Mouse (Mus musculus) forebrain, embryonic 10.5 days (tissue): ENCODE results near the gene Vmn1r4. TPM values are rescaled to one million over a fixed set of nuclear protein-coding genes. Genes with fewer than 3 reads are reported as not detected.
A peak's percentile ranks its signal among the peaks of the same experiment; 100 is the strongest.

Experiments used
- DNase-seq: peaks from one replicate; pipeline ENCODE4 v3.0.0-alpha.2; 2017; ENCODE audit warnings: low spot score; ENCODE audit errors: extremely low spot score
- H3K27ac ChIP-seq: fragments of 300-500 bp; sonication (generic); 2 replicates; pipeline ENCODE4 v1.5.1; 2016; ENCODE audit warnings: mild to moderate bottlenecking
- H3K27me3 ChIP-seq: fragments of 300-500 bp; sonication (generic); 2 replicates; pipeline ENCODE4 v1.6.1; 2016; ENCODE audit warnings: mild to moderate bottlenecking; ENCODE audit not compliant: poor library complexity, severe bottlenecking
- H3K36me3 ChIP-seq: fragments of 300-500 bp; sonication (generic); replicated peaks from 2 replicates; pipeline ENCODE4 v1.6.1; 2016; ENCODE audit warnings: mild to moderate bottlenecking, moderate library complexity
- H3K4me1 ChIP-seq: fragments of 300-500 bp; sonication (generic); 2 replicates; pipeline ENCODE4 v1.6.1; 2016
- H3K4me3 ChIP-seq: fragments of 300-500 bp; sonication (generic); 2 replicates; pipeline ENCODE4 v1.5.1; 2016; ENCODE audit warnings: mild to moderate bottlenecking, moderate library complexity
- H3K9me3 ChIP-seq: fragments of 300-500 bp; sonication (generic); 2 replicates; pipeline ENCODE4 v1.6.1; 2016; ENCODE audit warnings: mild to moderate bottlenecking, moderate library complexity
- WGBS: fragments of 180-500 bp; shearing (Covaris S2); methylation state at CpG from one replicate; pipeline ENCODE4 v1.1.7; 2016; 5-methylcytosine and 5-hydroxymethylcytosine counted together
- polyA plus RNA-seq: library from polyadenylated mRNA; unstranded; fragments of >200 nt; fragmentation: Nextera tagmentation; extraction: Ambion mirVana; gene quantifications from 2 replicates; pipeline ENCODE4 v1.2.1, GENCODE M21; 2016

The Vmn1r4 gene
- polyA plus RNA-seq, 1 experiment from 2014 or later = 0.33 TPM

DNA sequence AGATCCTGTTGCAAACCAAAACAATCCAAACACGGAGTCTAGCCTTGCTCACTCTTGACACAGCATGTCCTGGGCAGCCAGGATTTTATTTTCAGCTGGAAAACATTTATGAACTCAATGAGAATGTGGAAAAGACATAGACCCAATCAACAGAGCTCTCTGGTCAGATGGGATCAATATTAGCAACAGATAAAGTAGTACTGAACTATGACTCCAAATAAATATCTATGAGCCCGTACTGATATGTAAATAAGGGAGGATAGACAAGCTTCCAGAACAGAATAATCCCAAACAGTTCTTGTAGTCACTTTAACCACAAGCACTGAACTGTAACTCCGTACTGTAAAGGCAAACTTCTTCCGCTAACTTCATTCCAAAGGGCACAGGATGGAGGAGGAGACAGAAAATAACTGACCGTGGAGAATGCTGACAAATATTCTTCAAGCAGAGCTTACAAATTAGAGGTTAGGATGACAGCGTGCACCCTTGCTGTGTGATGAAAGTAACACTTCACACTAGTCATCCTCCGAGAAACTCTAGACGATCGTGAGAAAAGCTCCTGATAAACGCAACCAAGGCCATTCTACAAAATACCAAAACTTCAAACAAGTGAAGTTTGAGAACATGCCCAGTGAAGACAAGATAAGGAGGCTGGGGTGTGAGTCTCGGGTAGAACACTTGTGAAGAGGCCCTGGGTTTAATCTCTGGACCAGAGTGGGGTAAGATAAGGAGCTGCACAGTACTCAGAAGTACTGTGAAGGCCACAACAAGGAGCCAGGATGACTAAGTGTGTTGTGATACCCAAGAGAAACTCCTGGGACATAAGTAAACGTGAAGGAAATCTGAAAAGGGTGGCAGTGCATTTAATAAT, 3.4 kb upstream of the Vmn1r4 start:
- no peak overlapping the region for H3K27ac ChIP-seq
- H3K4me3 ChIP-seq = no peak overlapping the region
- H3K4me1 ChIP-seq = peaks cover 16% of the 10 kb centered on the region
- 83% methylated on average over 12 of the region's 12 CpGs for WGBS
- H3K36me3 ChIP-seq = no peaks in the 10 kb centered on the region
- H3K9me3 ChIP-seq = no peaks in the 10 kb centered on the region
- no peaks in the 10 kb centered on the region for H3K27me3 ChIP-seq
- DNase-seq = no peak

GRCm38 (mm10) chr6:56923331-56923725, 487 bp upstream of the Vmn1r4 start:
- peak overlapping the region; percentile 90 for H3K27ac ChIP-seq
- no peaks in the 10 kb centered on the region for H3K27me3 ChIP-seq
- peaks cover 16% of the 10 kb centered on the region for H3K4me1 ChIP-seq
- no peak for DNase-seq
- H3K4me3 ChIP-seq = peak overlapping the region; percentile 78
- H3K9me3 ChIP-seq = no peaks in the 10 kb centered on the region
- no peaks in the 10 kb centered on the region for H3K36me3 ChIP-seq
- WGBS = under 1% methylated on average over 25 of the region's 25 CpGs

- DNase-seq = no peak
- 75% methylated on average over 4 of the region's 4 CpGs for WGBS
- Histone ChIP-seq H3K27me3 (no peaks in the 10 kb centered on the region), H3K4me3 (no peak overlapping the region), H3K27ac (no peak overlapping the region), H3K4me1 (no peaks in the 10 kb centered on the region), H3K36me3 (no peaks in the 10 kb centered on the region), H3K9me3 (no peaks in the 10 kb centered on the region)
Observed at GRCm38 (mm10) chr6:56931648-56932415, 8.0 kb downstream of the Vmn1r4 start.

DNA sequence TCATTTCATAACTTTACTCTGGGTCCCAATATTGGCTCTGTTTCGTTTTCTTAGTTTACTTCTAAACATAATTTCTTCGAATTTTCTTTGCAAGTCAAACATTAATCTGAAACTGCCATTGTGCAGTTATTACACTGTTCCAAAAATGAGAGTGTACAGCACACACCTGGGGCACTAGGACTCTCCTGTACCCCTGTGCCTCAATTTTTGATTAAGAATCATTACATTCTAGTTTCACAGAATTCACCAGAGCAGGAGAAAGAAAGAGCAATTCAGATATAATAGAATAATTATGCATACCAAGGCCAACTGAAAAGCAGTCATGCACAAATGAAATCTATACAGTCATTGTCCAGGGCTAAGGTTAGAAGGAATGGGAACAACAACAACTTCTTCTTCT, 8.6 kb downstream of the Vmn1r4 start:
- WGBS = 83% methylated on average over 2 of the region's 2 CpGs
- DNase-seq = no peak
- H3K36me3 ChIP-seq = no peaks in the 10 kb centered on the region

GRCm38 (mm10) chr6:56934366-56934765, 10.6 kb downstream of the Vmn1r4 start:
- WGBS = 91% methylated on average over 4 of the region's 4 CpGs
- Histone ChIP-seq H3K27ac (no peak overlapping the region), H3K9me3 (no peaks in the 10 kb centered on the region), H3K4me3 (no peak overlapping the region), H3K36me3 (no peaks in the 10 kb centered on the region), H3K4me1 (no peaks in the 10 kb centered on the region), H3K27me3 (no peaks in the 10 kb centered on the region)
- no peak for DNase-seq

More for the DNA sequence above, 8.6 kb downstream of the Vmn1r4 start:
- H3K9me3 ChIP-seq = no peaks in the 10 kb centered on the region
- no peak overlapping the region for H3K27ac ChIP-seq
- H3K4me1 ChIP-seq = no peaks in the 10 kb centered on the region
- no peak overlapping the region for H3K4me3 ChIP-seq
- H3K27me3 ChIP-seq = no peaks in the 10 kb centered on the region

DNA sequence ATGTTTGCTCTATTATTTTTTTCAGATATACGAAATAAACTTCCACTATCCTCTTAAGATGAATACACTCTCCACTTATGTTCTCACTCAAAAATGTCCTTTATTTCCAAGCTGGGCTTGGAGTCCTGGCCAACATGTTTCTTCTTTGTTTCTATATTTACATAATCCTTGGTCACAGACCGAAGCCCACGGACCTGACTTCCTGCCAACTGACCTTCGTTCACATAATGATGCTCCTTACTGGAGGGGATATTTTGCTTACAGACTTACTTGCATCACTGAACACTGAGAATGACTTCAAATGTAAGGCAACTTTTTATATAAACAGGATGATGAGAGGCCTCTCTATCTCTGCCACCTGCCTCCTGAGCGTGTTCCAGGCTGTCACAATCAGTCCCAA, 32.6 kb downstream of the Vmn1r4 start:
- WGBS = 85% methylated on average over 5 of the region's 5 CpGs
- Histone ChIP-seq H3K36me3 (no peaks in the 10 kb centered on the region), H3K27ac (no peak overlapping the region), H3K9me3 (no peaks in the 10 kb centered on the region), H3K4me3 (no peak overlapping the region), H3K27me3 (no peaks in the 10 kb centered on the region), H3K4me1 (no peaks in the 10 kb centered on the region)
- DNase-seq = no peak

GRCm38 (mm10) chr6:56969973-56970372, 46.2 kb downstream of the Vmn1r4 start, which contains the start of gene Vmn1r5:
TSS of gene Vmn1r5 (plus strand) at chr6:56970273.
- Histone ChIP-seq H3K27ac (no peak within 1 kb of the TSS), H3K4me1 (no peaks in the 10 kb centered on the region), H3K27me3 (no peaks in the 10 kb centered on the region), H3K4me3 (no peak within 1 kb of the TSS), H3K9me3 (no peaks in the 10 kb centered on the region), H3K36me3 (no peaks in the 10 kb centered on the region)
- DNase-seq = no peak

- H3K4me1 ChIP-seq = no peaks in the 10 kb centered on the region
- WGBS = 87% methylated on average over 2 of the region's 2 CpGs
- no peak for DNase-seq
- H3K27ac ChIP-seq = no peak within 1 kb of the TSS
- no peak within 1 kb of the TSS for H3K4me3 ChIP-seq
- no peaks in the 10 kb centered on the region for H3K9me3 ChIP-seq
- no peaks in the 10 kb centered on the region for H3K36me3 ChIP-seq
- no peaks in the 10 kb centered on the region for H3K27me3 ChIP-seq
Observed at GRCm38 (mm10) chr6:56996943-56997342, 73.1 kb downstream of the Vmn1r4 start, which contains the start of gene Vmn1r6. TSS of gene Vmn1r6 (plus strand) at chr6:56997243.

Other genes with a start within 250 kb of the Vmn1r4 start
- gene Lsm5, start 219.3 kb upstream of the Vmn1r4 start, polyA plus RNA-seq = 224 and 231 TPM in 2 replicates
- 15.3 and 16.8 TPM in 2 replicates for gene Avl9, start 209.1 kb upstream of the Vmn1r4 start, polyA plus RNA-seq
- gene Kbtbd2, start 126.2 kb upstream of the Vmn1r4 start, polyA plus RNA-seq = 34.6 and 37.3 TPM in 2 replicates
- 58.4 and 63.8 TPM in 2 replicates for gene Fkbp9, start 92.0 kb upstream of the Vmn1r4 start, polyA plus RNA-seq
- 57.7 and 59.9 TPM in 2 replicates for gene Nt5c3, start 83 bp upstream of the Vmn1r4 start, polyA plus RNA-seq
- not detected in 2 replicates for gene Vmn1r5, start 46.3 kb downstream of the Vmn1r4 start, polyA plus RNA-seq
- gene Vmn1r6, start 73.2 kb downstream of the Vmn1r4 start, polyA plus RNA-seq = not detected in 2 replicates
- gene Vmn1r7, start 101.3 kb downstream of the Vmn1r4 start, polyA plus RNA-seq = not detected in 2 replicates
- not detected in 2 replicates for gene Vmn1r8, start 108.3 kb downstream of the Vmn1r4 start, polyA plus RNA-seq
- gene Vmn1r9, start 142.8 kb downstream of the Vmn1r4 start, polyA plus RNA-seq = not detected in 2 replicates
- gene Vmn1r10, start 185.4 kb downstream of the Vmn1r4 start, polyA plus RNA-seq = not detected in 2 replicates
- not detected in 2 replicates for gene Vmn1r11, start 209.4 kb downstream of the Vmn1r4 start, polyA plus RNA-seq
- gene Vmn1r12, start 232.9 kb downstream of the Vmn1r4 start, polyA plus RNA-seq = not detected in 2 replicates